Mouse (Mus musculus) layer of hippocampus, postnatal 36 days (tissue): ENCODE measurements at regions not wholly inside any gene's neighbourhood (a gene's known extent, or its start where the extent isn't known, plus 50 kb on each side); places are given as distances from the start of the nearest gene placed in this dataset.
A peak's percentile ranks its signal among the peaks of the same experiment; 100 is the strongest.

Experiments
- DNase-seq, 2 experiments: peaks; one replicate each; pipeline ENCODE4 v3.0.0; 2022

DNA sequence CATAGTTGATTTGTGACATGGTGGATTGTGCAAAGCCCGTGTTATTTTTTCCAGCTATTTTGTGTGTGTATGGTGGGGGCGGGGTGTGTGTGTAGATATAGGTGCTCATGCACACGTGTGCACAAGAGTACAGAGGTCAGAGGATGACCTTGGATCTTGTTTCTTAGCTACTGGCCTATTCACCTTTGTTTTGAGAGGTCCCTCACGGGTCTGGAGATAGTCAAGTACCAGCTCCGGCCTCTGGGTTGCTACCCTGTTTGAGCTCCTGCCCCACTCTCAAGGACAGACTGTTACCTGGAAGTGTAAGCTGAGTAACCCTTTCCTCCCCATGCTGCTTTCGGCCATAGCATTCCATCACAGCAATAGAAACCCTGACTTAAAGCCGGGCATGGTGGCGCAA, 138.0 kb downstream of the Fam43a start:
- no peak for DNase-seq

DNA sequence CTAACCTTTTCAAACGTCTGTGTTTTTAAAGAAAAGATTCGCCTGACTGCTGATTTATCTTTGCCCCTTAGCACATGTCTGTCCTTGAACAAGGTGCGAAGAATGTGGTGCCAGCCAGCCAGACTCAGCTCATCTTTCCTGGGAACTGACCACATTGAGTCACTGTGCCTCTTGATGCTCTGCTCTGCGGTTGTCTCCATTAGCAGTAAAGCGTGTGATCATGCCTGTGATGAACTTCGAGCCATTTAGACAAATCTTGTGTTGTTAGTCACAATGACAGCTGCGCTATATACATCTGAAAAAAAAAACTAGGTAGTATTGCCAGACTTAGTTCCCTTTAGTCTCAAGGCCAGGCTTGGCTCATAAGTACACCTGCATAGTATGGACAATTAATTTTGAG, 140.1 kb downstream of the Fam43a start:
- no peak for DNase-seq

DNA sequence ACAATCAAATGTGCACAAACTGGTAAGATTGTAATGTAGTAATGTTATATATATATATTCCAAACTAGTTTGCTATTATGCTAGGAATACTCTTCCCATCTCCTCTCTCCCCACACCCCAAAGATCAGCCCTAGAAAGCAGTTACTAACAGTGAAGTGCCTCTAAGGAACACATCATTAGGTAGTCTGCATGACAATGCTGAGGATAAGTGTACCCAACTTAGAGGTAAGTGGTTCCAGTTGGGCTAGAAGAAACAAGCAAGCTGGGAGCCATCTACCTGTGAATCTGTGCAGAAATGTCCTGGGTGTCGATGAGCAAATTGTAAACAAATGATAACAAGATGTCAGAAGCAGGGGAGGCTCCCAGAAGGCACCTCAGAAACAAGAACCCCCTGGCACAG, 141.7 kb downstream of the Fam43a start:
- DNase-seq = no peak

DNA sequence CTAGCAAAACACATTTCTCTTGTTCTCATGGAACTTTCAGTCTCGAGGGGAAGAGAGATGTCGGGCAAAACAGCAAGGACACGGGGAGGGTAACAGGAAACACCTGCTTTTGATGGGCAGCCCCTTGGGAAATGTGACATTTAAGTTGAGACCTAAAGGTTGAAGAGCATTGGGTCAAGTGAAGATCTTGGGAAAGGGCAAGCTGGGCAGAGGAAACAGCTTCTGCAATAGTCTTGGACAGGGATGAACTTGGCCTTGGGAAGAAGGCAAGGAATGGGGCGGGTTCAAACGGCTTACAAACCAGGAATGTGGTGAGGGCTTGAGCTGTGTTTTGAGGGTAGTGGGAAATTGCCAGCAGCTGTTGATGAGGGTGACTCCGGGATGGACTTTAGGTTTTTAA, 143.0 kb downstream of the Fam43a start:
- DNase-seq = no peak

DNA sequence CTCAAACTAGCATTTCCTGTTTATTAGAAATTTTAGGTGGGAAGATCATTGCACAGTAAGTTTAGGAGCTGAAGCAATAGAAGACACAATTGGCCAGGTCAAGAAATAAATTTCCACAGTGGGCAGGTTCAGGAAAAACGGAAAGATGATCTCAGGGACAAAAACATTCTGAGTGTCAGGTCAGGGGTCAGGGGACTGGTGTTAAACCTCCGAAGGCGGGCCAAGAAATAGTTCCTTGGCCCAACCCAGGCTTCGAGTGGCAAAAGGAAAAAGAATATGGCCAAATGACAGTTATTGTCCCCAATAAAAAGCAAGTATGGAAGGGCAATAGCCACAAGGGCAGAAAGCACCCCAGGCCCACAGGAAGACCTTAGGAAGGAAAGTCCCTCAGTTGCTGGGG, 144.0 kb downstream of the Fam43a start:
- no peak for DNase-seq

DNA sequence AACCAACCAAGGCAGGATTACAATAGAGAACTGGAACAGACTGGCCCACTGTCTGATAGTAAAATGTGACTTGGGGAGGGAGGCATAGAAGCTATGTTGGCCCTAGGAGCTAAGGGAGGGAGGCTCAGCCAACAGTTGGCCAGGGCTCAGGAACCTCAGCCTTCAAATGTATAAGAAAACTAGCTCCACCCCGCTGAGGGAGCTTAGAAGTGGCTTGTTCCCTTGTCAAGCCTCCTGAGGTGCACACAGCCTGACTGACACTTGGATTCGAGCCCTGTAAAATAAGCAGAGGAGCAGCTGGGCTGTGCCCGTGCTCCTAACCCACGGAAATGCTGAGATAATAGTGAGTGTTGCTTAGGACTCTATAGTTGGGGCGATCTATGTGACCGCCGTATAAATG, 144.7 kb downstream of the Fam43a start:
- DNase-seq = no peak

DNA sequence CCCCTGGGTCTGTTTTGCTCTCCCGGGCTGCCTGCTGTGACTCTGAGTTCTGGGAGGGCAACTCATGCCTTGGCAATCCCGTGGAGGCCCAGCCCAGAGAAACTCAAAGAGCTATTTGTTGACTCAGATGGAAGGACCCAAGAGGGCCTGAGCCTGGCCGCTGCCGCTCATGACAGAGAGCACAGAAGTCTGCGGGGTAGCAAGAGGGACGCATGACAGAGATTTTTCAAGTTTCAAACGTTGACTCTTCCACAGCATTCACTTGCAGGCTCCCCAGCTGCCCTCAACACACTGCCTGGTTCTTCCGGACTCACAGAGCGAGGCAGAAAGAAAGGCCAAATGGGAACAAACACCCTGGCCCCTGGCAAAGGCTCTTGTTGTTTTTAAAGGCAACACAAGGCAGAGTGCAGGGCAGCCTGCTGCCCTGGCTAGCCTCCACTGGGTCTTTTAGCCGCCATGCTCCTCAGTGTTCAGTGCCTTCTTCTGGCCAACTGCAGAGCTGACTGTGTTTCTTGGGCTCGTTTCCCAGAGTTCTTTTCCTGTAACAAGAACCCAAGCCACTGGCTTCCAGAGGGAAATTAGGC, 146.2 kb downstream of the Fam43a start:
- DNase-seq = peak; percentile 21 to 45

DNA sequence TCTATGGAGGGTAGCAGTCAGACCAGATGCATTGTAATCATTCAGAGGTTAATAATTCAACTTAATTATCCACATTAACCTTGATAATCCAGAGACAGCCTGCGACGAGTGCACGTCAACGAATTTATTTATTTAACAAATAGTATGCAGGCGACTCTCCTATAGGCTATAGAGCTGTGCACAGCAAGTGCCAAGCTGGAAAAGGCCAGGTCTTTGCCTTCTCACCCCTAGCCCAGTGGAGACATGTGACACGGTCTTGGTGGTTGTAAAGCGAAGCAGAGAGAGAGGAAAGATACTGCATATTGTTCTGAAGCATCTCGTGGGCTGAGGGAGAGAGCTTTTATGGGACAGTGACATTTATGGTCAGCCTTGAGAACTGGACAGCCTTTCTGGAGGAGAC, 146.7 kb downstream of the Fam43a start:
- DNase-seq = no peak

DNA sequence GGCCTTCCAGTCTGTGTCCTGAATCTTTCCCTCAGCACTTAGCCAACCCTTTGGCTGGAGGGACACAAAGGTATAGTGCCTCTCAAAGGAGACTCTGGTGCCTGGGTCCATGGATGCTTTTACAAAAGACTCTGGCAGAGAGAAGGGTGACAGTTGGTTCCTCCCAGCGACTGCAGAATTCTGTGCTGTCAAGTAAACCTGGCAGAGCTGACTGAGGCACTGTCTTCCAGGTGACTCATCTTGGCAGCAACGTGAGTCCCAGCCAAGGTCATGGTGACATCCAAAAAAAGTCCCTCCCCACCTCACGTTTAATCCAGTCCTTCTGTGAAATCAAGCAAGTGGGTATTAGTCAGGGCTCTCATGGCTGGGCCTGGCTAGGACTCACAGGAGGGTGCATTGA, 150.3 kb downstream of the Fam43a start:
- DNase-seq = no peak

DNA sequence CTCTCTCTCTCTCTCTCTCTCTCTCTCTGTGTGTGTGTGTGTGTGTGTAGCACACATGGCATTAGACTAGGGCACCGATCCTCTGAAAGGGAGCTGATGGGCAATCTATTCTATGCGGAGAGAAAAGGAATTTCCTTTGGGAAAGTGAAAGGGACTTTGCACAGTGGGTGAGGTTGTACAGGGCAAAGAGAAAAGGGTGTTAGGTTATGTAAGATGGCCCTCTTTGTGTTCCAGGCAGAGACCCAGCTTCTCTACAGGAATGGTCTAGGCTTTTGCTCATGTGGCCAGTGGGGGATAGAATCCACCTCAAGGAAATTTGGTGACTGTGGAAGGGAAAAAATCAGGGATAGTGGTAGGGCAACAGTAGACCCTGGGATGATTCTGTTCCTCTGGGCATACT, 156.2 kb downstream of the Fam43a start:
- no peak for DNase-seq

DNA sequence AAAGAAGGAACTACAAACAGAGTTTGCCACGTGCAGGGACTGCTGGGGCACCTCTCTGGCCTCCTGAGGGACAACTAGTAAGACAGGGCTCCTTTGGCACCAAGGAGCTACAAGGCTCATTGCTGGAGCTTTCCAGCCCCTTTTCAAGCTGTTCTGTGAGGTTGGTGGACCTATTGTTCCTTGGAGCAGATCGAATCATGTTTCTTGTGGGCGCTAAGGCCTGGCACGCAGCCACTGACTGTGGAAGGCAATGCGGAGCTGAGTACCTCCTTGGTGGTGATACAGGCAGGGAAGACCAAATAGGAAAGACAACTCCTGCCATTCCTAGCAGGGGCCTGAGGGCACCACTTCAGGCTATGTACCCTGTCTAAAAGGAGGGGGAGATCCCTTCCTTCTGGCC, 157.2 kb downstream of the Fam43a start:
- peak in 1 of 2 experiments; percentile 46 for DNase-seq

DNA sequence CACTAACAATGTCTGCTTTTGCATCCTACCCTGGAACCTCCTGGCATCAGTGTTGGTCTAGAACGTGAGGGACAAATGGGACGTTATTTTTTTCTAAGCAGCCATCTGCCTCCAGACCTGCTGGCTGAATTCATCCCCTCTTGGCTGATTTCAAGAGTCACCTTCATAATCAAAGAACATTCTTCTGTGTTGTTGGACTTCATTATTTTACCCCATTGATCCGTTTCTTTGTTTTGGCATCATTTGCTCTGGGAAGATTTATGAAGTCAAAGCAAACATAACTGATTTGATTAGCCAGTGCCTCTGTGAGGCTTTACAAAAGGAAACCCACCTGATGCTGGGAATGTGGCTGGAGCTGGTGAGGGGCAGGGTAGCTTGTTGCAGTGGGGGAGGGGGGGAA, 158.0 kb downstream of the Fam43a start:
- DNase-seq = no peak

DNA sequence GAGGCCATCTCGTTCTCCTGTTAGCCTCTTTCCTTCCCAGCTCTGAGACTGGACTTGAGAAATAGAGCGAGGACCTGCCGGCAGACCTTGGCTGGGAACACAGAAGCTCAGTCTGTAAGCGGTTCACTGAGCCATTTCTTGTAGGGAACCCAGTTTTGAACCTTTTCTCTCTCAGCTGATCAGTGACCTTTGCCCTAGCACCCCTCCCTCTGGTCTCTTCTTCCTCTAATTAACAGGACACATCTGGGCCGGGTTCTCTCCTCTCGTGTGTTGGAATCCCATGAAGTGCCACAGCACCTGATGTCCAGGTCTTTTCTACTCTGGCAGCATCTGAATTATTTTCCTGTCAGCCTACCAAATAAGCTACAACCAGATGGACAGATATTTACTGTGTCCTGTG, 158.5 kb downstream of the Fam43a start:
- no peak for DNase-seq

DNA sequence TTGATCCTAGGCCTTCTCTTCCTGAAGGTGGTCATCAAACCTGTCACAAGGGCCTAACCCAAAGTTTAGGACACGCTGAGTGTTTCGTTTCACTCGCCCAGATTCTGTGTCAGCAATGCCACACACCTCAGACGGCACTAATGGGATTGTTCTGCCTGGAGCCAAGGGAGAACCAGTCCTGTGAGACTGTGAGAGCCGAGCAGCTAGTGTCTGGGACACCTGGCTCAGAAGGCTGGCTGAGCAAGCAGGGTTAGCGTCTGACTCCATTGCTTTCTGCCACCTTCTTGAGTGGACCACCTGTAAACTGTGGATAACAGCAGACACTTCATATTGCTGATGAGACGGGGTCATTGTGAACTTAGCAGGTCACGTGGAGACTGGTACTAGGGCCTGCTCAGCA, 160.0 kb downstream of the Fam43a start:
- no peak for DNase-seq

DNA sequence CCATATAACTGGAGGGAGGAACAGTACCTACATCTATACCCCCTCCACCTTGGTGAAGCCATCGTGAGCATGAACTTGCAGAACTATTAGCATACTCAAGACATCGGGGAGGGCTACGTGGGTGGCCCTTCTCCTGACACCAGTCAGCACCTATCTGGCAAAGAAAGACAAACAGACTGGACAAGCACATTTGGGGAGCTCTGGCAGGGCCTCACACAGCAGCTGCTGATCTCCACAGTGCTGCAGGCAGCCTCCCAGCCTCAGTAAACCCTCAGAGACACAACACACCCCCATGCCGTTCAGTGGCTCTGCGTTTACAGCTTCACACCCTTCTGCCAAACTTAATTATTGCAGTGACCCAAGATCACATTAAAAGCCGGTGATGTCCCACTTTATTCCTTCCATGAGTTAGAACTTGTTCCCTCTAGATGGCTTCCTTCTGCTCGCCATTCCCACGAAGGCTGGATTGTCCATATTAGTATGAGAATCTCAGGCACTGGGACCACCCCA, 161.7 kb downstream of the Fam43a start:
- no peak for DNase-seq

DNA sequence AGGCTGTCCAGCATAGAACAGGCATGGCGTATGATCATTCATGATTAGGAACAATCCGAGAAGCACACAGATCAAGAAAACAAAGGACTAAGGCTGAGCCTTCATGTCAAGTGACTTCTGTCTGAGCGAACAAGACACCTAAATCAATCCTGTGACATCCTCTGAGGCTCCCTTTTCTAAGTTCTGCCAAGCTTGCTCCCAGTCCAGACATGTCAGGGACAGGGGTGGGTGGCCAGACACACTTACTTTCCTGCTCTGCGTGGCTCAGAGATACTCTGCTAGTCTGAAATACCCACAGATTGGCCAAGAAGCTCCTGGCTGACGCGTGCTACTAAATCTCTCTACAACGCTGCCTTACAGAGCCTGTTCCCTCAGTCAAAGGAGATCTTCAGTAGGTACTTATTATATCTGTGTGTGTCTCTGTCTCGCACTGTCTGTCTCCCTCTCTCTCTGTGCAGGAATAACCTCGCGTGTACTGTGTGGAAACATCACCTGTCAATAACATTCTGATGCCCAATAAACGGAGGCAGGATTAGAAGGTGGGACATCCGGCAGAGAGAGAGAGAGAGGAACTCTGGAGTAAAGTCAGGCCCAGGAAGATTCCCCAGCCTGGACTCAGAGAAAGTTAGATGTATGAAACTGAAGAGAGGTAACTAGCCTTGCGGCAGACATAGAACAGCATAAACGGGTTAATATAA, 163.5 kb downstream of the Fam43a start:
- no peak for DNase-seq

DNA sequence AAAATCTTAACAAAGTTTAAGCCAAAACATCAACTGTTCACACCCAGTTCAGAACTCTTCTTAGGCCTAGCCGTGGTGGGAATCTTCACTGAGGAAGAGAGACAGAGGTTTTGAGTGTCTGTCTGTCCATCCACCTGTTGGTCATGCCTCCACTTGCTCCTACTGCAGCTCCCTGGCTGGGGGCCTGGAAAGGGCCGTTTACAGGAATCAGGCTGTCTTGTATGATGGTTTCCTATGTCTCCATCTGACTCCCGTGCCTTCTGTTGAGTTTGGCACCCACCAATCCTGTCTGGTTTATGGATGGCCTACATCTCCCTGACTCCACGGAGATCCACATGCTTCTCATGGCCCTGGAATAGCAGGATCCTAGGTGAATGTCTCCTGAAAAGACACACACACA, 166.1 kb downstream of the Fam43a start:
- no peak for DNase-seq

DNA sequence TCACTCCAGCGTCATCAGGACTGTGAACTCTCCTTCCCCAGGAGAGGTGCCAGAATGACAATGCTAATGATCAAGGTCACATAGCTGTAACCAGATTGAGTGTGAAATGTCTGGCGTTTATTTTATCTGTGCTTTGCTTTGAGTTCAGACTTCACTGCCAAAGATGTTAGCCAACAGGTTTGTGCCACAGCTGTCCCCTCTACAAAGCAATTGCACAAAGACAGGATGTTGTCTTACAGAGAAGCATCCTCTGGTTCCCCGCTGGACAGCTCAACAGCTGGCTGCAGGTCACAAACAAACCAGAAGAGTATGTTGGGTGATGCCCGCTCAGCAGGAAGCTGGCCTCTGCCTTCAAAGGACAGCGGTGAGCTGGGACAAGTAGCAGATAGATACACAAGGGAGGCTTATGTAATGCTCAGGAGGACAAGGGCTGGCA, 169.5 kb downstream of the Fam43a start:
- DNase-seq = no peak

DNA sequence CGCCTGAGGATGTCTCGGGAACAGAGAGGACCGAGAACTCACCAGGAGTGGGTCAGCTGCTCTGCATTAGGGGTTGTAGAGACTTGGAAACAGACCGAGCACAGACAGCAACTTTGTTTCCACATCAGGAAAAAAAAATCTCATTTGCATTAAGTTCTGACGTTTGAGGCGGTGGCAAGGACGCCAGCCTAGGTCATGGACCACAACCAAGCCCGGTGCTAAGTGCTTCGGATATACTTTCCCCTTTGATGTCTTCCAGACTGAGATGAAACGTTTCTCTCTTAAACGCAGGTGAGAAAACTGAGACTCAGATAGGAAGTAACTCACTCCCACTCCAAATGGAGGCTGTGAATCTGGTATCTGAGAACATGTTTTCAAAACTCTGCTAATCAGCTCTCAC, 169.9 kb downstream of the Fam43a start:
- DNase-seq = no peak

DNA sequence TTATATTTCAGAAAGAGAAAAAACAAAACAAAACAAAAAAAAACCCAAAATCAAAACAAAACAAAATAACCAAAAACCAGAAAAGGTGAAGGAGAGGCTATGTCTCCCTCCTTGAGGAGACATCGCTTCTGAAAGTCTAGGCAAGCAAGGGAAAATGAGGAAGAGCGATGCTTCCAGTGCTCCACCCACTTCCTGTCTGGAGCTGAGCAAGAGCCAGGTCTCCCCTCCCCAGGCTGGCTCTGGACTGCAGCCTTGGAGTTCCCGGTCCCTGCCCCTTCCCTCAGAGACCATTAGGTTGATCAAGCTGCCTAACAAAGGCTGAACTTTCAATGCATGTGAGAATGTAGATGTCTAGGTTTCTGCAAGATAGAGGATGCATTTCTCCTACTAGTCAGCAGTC, 173.3 kb downstream of the Fam43a start:
- no peak for DNase-seq

DNA sequence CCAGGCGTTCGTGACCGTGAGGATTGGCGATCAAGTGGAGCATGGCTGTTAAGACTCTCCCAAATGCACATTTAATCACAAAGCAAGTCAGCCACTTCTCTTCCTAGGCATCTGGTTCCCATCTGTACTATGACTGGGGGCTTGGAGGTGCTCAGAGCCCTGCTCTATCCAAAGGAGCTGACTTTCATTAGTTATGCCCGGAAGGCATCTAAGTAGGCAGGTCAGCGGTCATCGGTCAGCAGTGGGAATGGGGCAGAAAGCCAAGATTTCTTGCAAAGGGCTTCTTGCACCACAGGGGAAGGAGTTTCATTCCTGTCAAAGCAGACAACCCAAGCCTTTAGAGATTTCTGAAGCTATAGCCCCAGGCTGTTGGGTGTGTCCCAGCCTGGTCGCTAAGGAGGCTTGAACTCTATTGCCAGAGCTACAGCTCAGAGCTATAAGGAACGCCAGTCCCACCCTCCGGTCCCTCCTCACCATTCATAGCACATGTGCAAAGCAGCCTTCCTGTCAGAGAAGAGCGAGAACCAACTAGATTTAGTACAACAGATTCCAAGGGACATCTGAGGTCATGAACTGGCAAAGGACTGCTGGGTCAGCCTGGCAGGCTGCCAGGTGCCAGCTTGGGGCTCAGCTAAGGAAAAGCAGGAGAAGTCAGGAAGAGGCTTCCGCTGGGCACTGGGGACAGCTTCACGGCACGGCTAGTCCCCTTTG, 175.6 kb downstream of the Fam43a start:
- DNase-seq = no peak

DNA sequence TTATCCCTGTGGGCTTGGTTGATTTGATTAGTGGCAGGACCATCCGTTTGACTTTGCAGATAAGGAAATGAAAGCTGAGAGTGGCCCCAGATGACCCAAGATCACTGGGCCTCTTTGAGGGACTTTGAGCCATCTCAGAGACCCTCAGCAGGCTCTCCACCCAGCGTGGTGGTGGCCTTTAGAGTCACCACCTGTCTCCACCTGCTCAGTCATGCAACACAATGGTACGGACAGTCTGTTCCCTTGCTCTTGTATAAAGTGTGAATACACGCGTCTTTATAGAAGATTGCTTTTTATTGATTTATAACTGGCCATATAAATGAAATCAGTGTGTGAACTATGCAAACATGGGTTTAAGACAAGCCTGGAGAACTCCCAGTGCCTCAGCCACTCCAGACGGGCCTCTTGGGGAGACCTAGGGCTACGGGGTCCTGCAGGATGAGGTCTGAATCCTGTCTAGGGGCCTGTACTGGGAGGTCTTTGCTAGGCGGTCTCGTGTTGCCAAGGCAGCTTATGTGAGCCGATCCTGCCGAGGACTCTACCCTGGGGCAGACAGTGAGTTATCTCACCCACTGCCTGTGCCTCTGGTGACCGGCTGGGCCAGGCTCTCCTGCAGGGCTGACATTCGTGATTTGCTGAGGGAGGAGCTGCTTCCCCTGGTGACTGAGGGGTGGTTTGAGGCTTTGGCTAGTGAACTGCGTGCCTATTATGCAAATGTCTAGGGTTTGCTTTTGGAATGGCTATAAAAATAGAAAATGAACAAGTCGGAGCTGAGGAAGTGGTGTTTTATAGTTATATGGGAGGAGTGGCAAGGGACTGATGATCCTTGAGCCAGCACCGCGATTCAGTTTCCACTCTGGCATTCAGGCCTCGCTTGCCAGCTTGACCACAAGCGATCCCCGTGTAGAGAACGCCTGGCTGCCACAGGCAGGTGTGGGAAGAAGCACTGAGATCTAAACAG, 176.5 kb downstream of the Fam43a start:
- no peak for DNase-seq

DNA sequence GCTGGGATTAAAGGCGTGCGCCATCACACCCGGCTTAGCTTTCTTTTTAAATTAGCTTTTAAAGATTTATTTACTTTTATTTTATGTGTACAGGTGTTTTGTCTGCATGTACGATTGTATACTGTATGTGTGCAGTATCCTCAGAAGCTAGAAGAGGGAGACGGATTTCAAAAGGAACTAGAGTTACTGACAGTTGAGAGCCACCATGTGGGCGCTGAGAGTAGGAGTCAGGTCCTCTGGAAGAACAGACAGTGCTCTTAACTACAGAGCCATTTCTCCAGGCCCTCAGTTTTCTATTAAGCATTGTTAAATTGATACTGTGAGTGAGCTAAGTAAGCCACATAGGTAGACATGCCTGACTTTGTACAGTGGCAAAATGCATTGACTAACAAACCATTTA, 177.9 kb downstream of the Fam43a start:
- no peak for DNase-seq
